Mouse (Mus musculus) heart, postnatal 0 days (tissue): Measurements from ENCODE around the gene Xcl1.

Experiments
- CTCF ChIP-seq: IDR thresholded peaks from 2 replicates; pipeline ENCODE4 v1.5.1; 2016; ENCODE audit warnings: antibody characterized with exemption, control low read depth, low read depth
- EP300 ChIP-seq: IDR thresholded peaks from 2 replicates; pipeline ENCODE4 v1.6.1; 2016; ENCODE audit warnings: antibody characterized with exemption, low read depth

DNA sequence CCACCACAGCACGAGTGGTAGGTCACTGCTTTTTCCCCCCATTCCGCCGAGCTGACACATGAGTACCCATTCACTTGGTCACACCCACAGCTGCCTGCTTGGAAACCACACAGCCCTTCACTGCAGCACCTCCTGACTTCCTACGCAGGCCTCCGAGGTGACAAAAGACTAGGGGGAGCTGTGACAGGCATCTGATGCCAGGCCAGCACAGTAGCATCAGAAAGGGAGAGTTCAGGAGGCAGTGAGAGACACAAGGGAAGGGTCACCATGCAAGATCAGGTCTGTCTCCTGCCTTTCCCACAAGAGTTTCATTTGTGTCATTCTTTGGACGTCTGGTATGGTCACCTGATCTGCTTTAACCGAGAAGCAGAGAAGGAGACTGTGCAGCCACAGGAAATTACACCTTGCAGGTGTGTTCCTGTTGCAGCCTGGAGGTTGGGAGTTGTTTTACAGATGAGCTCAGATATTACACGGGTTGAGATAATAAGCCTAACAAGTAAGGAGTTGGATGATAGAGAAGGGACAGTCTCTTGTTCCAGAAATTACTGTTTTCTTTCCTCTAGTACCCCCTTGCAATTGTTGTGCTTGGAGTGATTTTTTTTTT is 30.9 kb upstream of the Xcl1 start:
- TF ChIP-seq CTCF (no peak), EP300 (no peak)
